Mouse (Mus musculus): ENCODE data around the gene Wdr35.
A peak's percentile ranks its signal among the peaks of the same experiment; 100 is the strongest.

Gene Wdr35

DNA sequence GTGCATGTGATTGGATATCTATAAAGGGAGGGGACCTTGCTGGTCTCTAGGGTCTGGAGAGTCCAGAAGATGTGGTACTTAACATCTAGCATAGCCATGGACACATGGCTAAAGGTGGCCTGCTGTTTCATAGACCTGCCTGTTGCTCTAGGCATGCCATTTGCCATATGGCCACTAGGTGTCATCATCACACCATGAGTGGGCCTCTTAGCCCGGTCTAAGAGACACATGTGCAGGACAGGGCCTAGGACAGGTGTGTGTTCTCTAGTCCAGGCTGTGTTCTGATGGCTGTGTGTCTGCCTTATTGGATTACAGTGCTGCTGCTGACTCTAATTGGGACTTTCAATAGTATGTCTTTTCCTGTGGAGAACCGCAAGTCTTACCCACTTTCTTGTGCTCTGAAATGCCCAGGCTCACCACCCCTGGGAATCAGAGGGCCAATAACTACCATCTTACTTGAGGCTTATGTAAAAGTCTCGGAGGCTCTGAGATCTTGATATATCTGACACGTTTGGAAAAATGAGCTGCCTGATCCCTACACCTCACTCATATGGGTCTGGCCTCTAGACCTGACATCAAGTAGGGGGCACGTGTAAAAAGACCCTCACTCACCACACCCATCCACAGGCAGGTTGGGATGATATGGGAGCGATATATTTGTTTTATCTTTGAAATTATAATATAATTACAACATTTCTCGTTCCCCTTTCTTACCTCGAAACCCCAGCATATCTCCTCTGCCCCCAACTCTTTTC lies 78.6 kb downstream of the Wdr35 start:
- DNase-seq (ENCODE audit: low spot score in 2 of 2), result peak; percentile 68 to 82

DNA sequence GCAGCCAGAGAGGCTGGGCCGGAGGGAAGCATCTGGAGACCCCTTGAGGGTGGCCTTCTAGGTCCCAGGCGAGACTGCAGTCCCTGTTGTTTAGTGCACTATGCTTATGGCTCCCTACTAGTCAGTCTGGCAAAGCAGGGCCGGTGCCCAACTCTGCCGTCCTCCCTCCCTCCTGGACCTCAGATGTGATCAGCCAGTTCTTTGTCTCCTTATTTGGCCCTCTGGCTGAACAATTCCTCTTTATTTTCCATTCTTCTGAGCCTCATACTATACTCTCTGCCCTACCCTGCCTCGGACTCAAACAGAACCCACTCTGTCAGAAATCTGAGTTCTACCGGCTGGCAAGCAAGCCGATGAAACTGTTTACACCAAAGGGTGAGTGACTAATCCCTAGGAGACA lies 79.7 kb downstream of the Wdr35 start:
- no peak for DNase-seq (ENCODE audit: low spot score in 2 of 2)

DNA sequence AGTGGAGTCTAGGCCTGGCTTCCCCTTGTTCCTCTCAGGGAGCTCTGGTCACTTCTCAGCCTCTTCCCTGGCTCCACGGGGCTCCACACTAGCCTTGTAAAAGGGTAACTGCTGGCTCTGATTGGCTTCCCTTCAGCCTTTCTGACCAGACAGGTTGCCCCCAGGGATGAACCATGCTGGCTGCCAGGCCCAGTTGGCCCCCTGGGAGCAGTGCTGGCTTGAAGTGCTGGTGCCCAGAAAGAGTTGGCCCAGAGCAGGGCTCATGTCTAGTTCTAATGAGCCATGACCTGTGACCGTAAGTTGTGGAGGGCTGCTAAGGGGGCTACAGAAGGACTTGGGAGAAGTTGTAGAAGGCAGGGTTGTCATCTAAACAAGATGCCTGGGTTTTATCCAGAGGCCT lies 80.3 kb downstream of the Wdr35 start:
- DNase-seq (ENCODE audit: low spot score in 2 of 2), result no peak

- no peak for DNase-seq (ENCODE audit: low spot score in 2 of 2)
Observed at GRCm38 (mm10) chr12:9055269-9055668, 81.6 kb downstream of the Wdr35 start.

- DNase-seq (ENCODE audit: low spot score in 2 of 2), result peak in 1 of 2 experiments; percentile 41
Observed at GRCm38 (mm10) chr12:9059502-9059901, 85.8 kb downstream of the Wdr35 start.

- DNase-seq (ENCODE audit: low spot score in 2 of 2), result peak in 1 of 2 experiments; percentile 48
Observed at GRCm38 (mm10) chr12:9059965-9060364, 86.3 kb downstream of the Wdr35 start.

DNA sequence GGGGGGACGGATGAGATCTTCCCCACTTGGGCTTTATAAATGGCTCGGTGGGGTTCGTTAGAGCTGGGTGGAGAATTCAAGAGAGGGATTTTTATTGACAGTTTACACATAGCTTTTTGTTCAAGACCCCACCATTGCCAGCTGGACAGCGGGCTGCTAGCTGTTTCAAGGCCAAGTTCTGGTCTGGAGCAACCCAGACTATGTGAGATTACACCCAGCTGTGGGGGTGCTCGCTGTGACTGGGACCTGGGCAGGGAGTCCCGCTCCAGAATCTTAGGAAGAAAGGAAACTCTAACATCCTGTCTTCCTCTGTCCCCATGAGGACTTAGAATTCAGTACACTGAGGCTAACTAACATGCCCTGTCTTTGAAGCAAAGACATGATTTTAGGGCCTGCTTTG lies 89.9 kb downstream of the Wdr35 start:
- DNase-seq (ENCODE audit: low spot score in 2 of 2), result peak; percentile 35 to 37

DNA sequence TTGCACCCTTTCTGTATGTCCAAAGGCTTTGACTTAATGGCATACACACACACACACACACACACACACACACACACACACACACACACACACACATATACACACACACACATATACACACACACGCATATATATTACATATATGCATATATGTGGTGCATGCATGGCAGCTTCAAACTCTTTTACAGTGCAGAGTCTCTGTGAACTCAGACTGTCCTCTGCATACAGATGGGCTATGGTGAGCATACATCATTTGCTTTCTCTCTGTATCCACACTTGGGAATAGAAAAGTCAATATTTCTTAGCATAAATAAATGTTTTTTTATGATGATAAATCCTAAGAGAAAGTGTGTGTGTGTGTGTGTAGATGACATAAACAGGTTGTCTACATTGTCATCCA lies 97.4 kb downstream of the Wdr35 start:
- DNase-seq (ENCODE audit: low spot score in 2 of 2), result no peak

- DNase-seq (ENCODE audit: low spot score in 2 of 2), result no peak
Observed at GRCm38 (mm10) chr12:9071493-9071892, 97.8 kb downstream of the Wdr35 start.

GRCm38 (mm10) chr12:9077554-9078125 lies 103.9 kb downstream of the Wdr35 start:
- peak; percentile 78 to 79 for DNase-seq (ENCODE audit: low spot score in 2 of 2)
